Mouse (Mus musculus) adrenal gland, postnatal 25 days (tissue): ENCODE results near the gene 2810006K23Rik. TPM values are rescaled to one million over a fixed set of nuclear protein-coding genes. Genes with fewer than 3 reads are reported as not detected.

Experiments
- total RNA-seq: library from RNA; stranded (reverse); gene quantifications from 2 replicates; pipeline ENCODE4 v1.2.3, GENCODE M21; 2021

The 2810006K23Rik gene
- total RNA-seq, 1 experiment from 2014 or later, result 19.9 TPM

Other genes starting within 250 kb of the 2810006K23Rik start
- 10.8 and 11.8 TPM in 2 replicates for gene Abcb9, start 232.3 kb upstream of the 2810006K23Rik start, total RNA-seq
- gene Ogfod2, start 215.8 kb upstream of the 2810006K23Rik start, total RNA-seq, result 44.7 and 55.0 TPM in 2 replicates
- gene Arl6ip4, start 212.0 kb upstream of the 2810006K23Rik start, total RNA-seq, result 56.9 and 86.5 TPM in 2 replicates
- gene Pitpnm2, start 78.3 kb upstream of the 2810006K23Rik start, total RNA-seq, result 62.5 and 83.8 TPM in 2 replicates
- 7.8 and 11.8 TPM in 2 replicates for gene Mphosph9, start 117 bp upstream of the 2810006K23Rik start, total RNA-seq
- 148 and 153 TPM in 2 replicates for gene Cdk2ap1, start 35.0 kb downstream of the 2810006K23Rik start, total RNA-seq
- 91.4 and 104 TPM in 2 replicates for gene Sbno1, start 97.9 kb downstream of the 2810006K23Rik start, total RNA-seq
- gene Kmt5a, start 111.8 kb downstream of the 2810006K23Rik start, total RNA-seq, result 216 and 296 TPM in 2 replicates
- gene Rilpl2, start 150.3 kb downstream of the 2810006K23Rik start, total RNA-seq, result 27.0 TPM in 2 replicates
- 20.7 TPM in 2 replicates for gene Snrnp35, start 155.0 kb downstream of the 2810006K23Rik start, total RNA-seq
- gene Rilpl1, start 203.3 kb downstream of the 2810006K23Rik start, total RNA-seq, result 15.1 and 17.7 TPM in 2 replicates
- gene Tmed2, start 212.6 kb downstream of the 2810006K23Rik start, total RNA-seq, result 186 and 197 TPM in 2 replicates
- gene Ddx55, start 224.8 kb downstream of the 2810006K23Rik start, total RNA-seq, result 14.8 and 15.5 TPM in 2 replicates